Mouse (Mus musculus) stomach, embryonic 14.5 days (tissue): ENCODE data around the gene Hoxa6. TPM values are rescaled to one million over a fixed set of nuclear protein-coding genes. Genes with fewer than 3 reads are reported as not detected.

Source experiments
- ATAC-seq: fragments of 200-750 bp; cut with Nextera tagmentation; 2 replicates; pipeline ENCODE4 v1.8.0; 2017; ENCODE audit warnings: low read depth, moderate TSS enrichment; ENCODE audit not compliant: insufficient number of reproducible peaks, insufficient read depth, low FRiP score
- H3K27ac ChIP-seq: fragments of 300-500 bp; sonication (generic); 2 replicates; pipeline ENCODE4 v1.5.1; 2014; ENCODE audit warnings: mild to moderate bottlenecking, low read length, moderate library complexity, mixed read lengths
- H3K27me3 ChIP-seq: fragments of 300-500 bp; sonication (generic); 2 replicates; pipeline ENCODE4 v1.6.1; 2014; ENCODE audit warnings: low read length, control low read depth, mixed read lengths; ENCODE audit not compliant: control insufficient read depth, insufficient read depth
- H3K36me3 ChIP-seq: fragments of 300-500 bp; sonication (generic); 2 replicates; pipeline ENCODE4 v1.6.1; 2014; ENCODE audit warnings: mild to moderate bottlenecking, control low read depth, low read length, moderate library complexity, mixed read lengths; ENCODE audit not compliant: control insufficient read depth, insufficient read depth
- H3K4me1 ChIP-seq: fragments of 300-500 bp; sonication (generic); 2 replicates; pipeline ENCODE4 v1.6.1; 2014; ENCODE audit warnings: low read length, control low read depth, mixed read lengths; ENCODE audit not compliant: control insufficient read depth, insufficient read depth
- H3K4me2 ChIP-seq: fragments of 300-500 bp; sonication (generic); replicated peaks from 2 replicates; pipeline ENCODE4 v1.6.1; 2014; ENCODE audit warnings: low read depth, low read length, control low read depth
- H3K4me3 ChIP-seq: fragments of 300-500 bp; sonication (generic); 2 replicates; pipeline ENCODE4 v1.5.1; 2014; ENCODE audit warnings: low read depth, low read length, control low read depth
- H3K9ac ChIP-seq: fragments of 300-500 bp; sonication (generic); replicated peaks from 2 replicates; pipeline ENCODE4 v1.6.1; 2014; ENCODE audit warnings: low read depth, mild to moderate bottlenecking, control low read depth, low read length, moderate library complexity, mixed read lengths
- H3K9me3 ChIP-seq: fragments of 300-500 bp; sonication (generic); 2 replicates; pipeline ENCODE4 v1.6.1; 2016; ENCODE audit warnings: low read depth, low read length, control low read depth; ENCODE audit not compliant: control insufficient read depth
- WGBS: fragments of 180-500 bp; shearing (Covaris S2); extraction: QIAGEN DNeasy Blood & Tissue Kit; methylation state at CpG from one replicate; pipeline ENCODE4 v1.1.7; 2014; 5-methylcytosine and 5-hydroxymethylcytosine counted together
- polyA plus RNA-seq: library from polyadenylated mRNA; unstranded; fragments of >200 nt; fragmentation: Nextera tagmentation; extraction: Ambion mirVana; gene quantifications from 2 replicates; pipeline ENCODE4 v1.2.1, GENCODE M21; 2014

Gene Hoxa6
- polyA plus RNA-seq, 1 experiment from 2014 or later, result 3.4 TPM

DNA sequence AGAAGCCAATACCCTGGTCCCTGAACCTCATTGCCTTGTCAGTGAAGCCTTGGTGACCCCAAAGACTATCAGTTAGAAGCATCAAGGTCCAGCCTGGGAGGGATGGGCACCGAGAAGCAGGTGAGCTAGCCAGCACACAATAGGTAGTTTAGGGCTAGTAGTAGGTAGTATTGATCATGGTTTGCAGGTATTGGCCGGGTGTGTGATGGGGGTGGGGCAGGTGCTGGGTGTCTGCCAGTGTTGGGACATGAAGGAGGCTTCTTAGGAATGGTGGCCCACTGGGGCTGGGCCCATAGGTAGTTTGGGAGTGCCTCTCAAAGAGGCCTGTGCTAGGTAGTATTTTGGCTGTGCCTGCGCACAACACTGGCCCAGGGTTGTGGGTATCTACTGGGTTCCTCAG lies 6.5 kb upstream of the Hoxa6 start:
- Histone ChIP-seq H3K27ac (no peak overlapping the region), H3K4me2 (peak overlapping the region; percentile 44; the same call in 1 of the 2 replicates), H3K27me3 (peaks cover 54% of the 10 kb centered on the region), H3K4me3 (no peak overlapping the region), H3K9ac (no peak overlapping the region), H3K9me3 (no peaks in the 10 kb centered on the region), H3K4me1 (0 out of 2 replicates have a peak, but pooled peaks cover 4% of the 10 kb centered on the region), H3K36me3 (no peaks in the 10 kb centered on the region)
- 31% methylated on average over 3 of the region's 3 CpGs for WGBS
- ATAC-seq, result no peak

DNA sequence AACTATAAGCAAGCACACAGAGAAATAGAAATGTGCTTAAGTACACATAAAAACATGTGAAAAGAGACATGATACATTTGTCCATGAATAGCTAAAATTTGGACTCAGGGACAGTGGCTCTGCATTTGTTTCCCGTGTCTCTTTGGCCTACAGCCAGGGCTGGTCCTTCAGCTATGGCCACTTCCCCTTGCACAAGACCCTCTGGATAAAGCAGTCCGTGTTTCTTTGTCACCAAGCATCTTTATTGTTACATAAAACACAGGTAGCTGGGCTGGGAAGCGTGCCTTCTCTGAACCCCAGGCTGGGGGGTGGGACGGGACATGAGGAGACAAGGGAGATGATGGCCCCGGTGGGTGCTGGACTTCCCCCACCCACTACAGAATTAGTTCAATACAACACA lies 5.7 kb upstream of the Hoxa6 start:
- Histone ChIP-seq H3K4me1 (0 out of 2 replicates have a peak, but pooled peaks cover 4% of the 10 kb centered on the region), H3K9ac (no peak overlapping the region), H3K4me2 (peak overlapping the region; percentile 35; the same call in 1 of the 2 replicates), H3K27ac (no peak overlapping the region), H3K27me3 (peaks cover 51% of the 10 kb centered on the region), H3K4me3 (no peak overlapping the region), H3K9me3 (no peaks in the 10 kb centered on the region), H3K36me3 (no peaks in the 10 kb centered on the region)
- ATAC-seq, result no peak
- WGBS, result 21% methylated on average over 5 of the region's 5 CpGs

- Histone ChIP-seq H3K9ac (peak within 1 kb of the TSS; percentile 62), H3K36me3 (no peaks in the 10 kb centered on the region), H3K9me3 (no peaks in the 10 kb centered on the region), H3K4me1 (0 out of 2 replicates have a peak, but pooled peaks cover 4% of the 10 kb centered on the region), H3K4me2 (peak within 1 kb of the TSS; percentile 78), H3K4me3 (peak within 1 kb of the TSS; percentile 47), H3K27ac (peak within 1 kb of the TSS; percentile 84), H3K27me3 (peaks cover 42% of the 10 kb centered on the region)
- 4% methylated on average over 38 of the region's 38 CpGs for WGBS
- ATAC-seq, result 0 out of 2 replicates have a peak, but pooled peaks have one; percentile 29
These were observed 4.8 kb upstream of the Hoxa6 start, which contains the start of the genes Hoxa3 and Gm28308 for GRCm38 (mm10) chr6:52213119-52213986. Hoxa3 (minus strand) TSS chr6:52213336. Gm28308 (minus strand) TSS chr6:52213339.

GRCm38 (mm10) chr6:52212556-52213118 lies 4.1 kb upstream of the Hoxa6 start:
- Histone ChIP-seq H3K36me3 (no peaks in the 10 kb centered on the region), H3K4me1 (0 out of 2 replicates have a peak, but pooled peaks cover 2% of the 10 kb centered on the region), H3K9me3 (no peaks in the 10 kb centered on the region), H3K9ac (peak overlapping the region; percentile 62), H3K27ac (peak overlapping the region; percentile 84), H3K4me3 (peak overlapping the region; percentile 47), H3K27me3 (peaks cover 36% of the 10 kb centered on the region), H3K4me2 (peak overlapping the region; percentile 78)
- 3% methylated on average over 22 of the region's 22 CpGs for WGBS
- no peak for ATAC-seq

DNA sequence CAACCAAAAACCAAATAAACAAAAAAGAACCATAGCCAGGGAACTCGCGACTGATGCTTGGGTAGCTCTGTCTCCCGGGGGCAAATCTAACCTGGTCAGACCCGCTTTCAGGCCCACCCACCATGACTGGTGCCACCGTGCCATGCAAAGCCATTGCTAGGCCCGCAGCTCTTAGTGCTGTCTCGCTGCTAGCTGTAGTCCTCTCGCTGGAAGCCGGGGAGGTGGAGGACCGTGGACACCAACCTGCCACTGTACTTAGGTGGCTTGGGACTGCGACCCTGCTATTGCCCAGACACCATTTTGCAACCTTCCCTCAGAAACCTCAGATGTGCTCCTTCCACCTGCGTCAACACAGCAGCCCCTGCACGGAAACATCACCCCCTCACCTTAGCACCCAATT lies 3.4 kb upstream of the Hoxa6 start:
- no peaks in the 10 kb centered on the region for H3K36me3 ChIP-seq
- H3K27me3 ChIP-seq, result peaks cover 36% of the 10 kb centered on the region
- H3K4me2 ChIP-seq, result peak overlapping the region; percentile 78
- ATAC-seq, result no peak
- WGBS, result 5% methylated on average over 13 of the region's 13 CpGs
- H3K4me1 ChIP-seq, result no peaks in the 10 kb centered on the region
- peak overlapping the region; percentile 47 for H3K4me3 ChIP-seq
- peak overlapping the region; percentile 84; the same call in 1 of the 2 replicates for H3K27ac ChIP-seq
- no peaks in the 10 kb centered on the region for H3K9me3 ChIP-seq
- peak overlapping the region; percentile 62 for H3K9ac ChIP-seq

GRCm38 (mm10) chr6:52211170-52211935 lies 2.8 kb upstream of the Hoxa6 start:
- Histone ChIP-seq H3K27ac (peak overlapping the region; percentile 84; the same call in 1 of the 2 replicates), H3K9me3 (no peaks in the 10 kb centered on the region), H3K4me2 (peak overlapping the region; percentile 78), H3K36me3 (no peaks in the 10 kb centered on the region), H3K27me3 (peaks cover 36% of the 10 kb centered on the region), H3K9ac (peak overlapping the region; percentile 62), H3K4me1 (no peaks in the 10 kb centered on the region), H3K4me3 (peak overlapping the region; percentile 47)
- ATAC-seq, result peak; percentile 19; the same call in 1 of the 2 replicates
- WGBS, result 2% methylated on average over 37 of the region's 37 CpGs

- peak overlapping the region; percentile 47 for H3K4me3 ChIP-seq
These were observed 1.1 kb upstream of the Hoxa6 start for GRCm38 (mm10) chr6:52209685-52210046.

More at GRCm38 (mm10) chr6:52209685-52210046, 1.1 kb upstream of the Hoxa6 start:
- Histone ChIP-seq H3K36me3 (no peaks in the 10 kb centered on the region), H3K27ac (peak overlapping the region; percentile 71; the same call in 1 of the 2 replicates), H3K9me3 (no peaks in the 10 kb centered on the region), H3K4me2 (peak overlapping the region; percentile 78), H3K9ac (peak overlapping the region; percentile 18), H3K27me3 (peaks cover 24% of the 10 kb centered on the region), H3K4me1 (peaks cover 3% of the 10 kb centered on the region; the same call in 1 of the 2 replicates)
- ATAC-seq, result no peak
- WGBS, result 23% methylated on average over 12 of the region's 12 CpGs
